Mouse (Mus musculus): Measurements from ENCODE around the gene Pkn1. TPM values are rescaled to one million over a fixed set of nuclear protein-coding genes. Genes with fewer than 3 reads are reported as not detected.

The Pkn1 gene
- total and polyA plus RNA-seq, 2 experiments from 2014 or later, result 18.2 to 65.6 TPM

- Histone ChIP-seq H3K4me1 (ENCODE audit: insufficient read depth, low read length) (peaks cover 16% of the 10 kb centered on the region), H3K36me3 (ENCODE audit: insufficient read depth, low read length) (peaks cover 25% of the 10 kb centered on the region), H3K4me3 (ENCODE audit: low read length) (no peak overlapping the region), H3K27ac (no peak overlapping the region), H3K9me3 (ENCODE audit: low read length) (no peaks in the 10 kb centered on the region), H3K9ac (replicated peaks; ENCODE audit: low read length) (no peak overlapping the region), H3K27me3 (ENCODE audit: insufficient read depth, low read length) (no peaks in the 10 kb centered on the region), H3K4me2 (ENCODE audit: low read depth, low read length) (no peak overlapping the region)
- DNase-seq (ENCODE audit: low spot score), result no peak
- TF ChIP-seq CTCF (IDR thresholded peaks at IDR 0.05; ENCODE audit: low read depth), result no peak
- WGBS, result 92% methylated on average over 10 of the region's 10 CpGs
- ATAC-seq, result no peak
Observed at GRCm38 (mm10) chr8:83693609-83694236, 5.3 kb downstream of the Pkn1 start.

GRCm38 (mm10) chr8:83689264-83689663 lies 9.7 kb downstream of the Pkn1 start:
- ATAC-seq, result no peak
- peaks cover 45% of the 10 kb centered on the region for H3K36me3 ChIP-seq (ENCODE audit: insufficient read depth, low read length)
- 88% methylated on average over 6 of the region's 6 CpGs for WGBS

GRCm38 (mm10) chr8:83684517-83684916 lies 14.5 kb downstream of the Pkn1 start:
- 94% methylated on average over 9 of the region's 9 CpGs for WGBS
- Histone ChIP-seq H3K4me1 (ENCODE audit: insufficient read depth, low read length) (no peaks in the 10 kb centered on the region), H3K4me3 (ENCODE audit: low read length) (no peak overlapping the region), H3K27me3 (ENCODE audit: insufficient read depth, low read length) (no peaks in the 10 kb centered on the region), H3K36me3 (ENCODE audit: insufficient read depth, low read length) (peaks cover 48% of the 10 kb centered on the region), H3K9ac (replicated peaks; ENCODE audit: low read length) (no peak overlapping the region), H3K4me2 (ENCODE audit: low read depth, low read length) (no peak overlapping the region), H3K27ac (no peak overlapping the region), H3K9me3 (ENCODE audit: low read length) (no peaks in the 10 kb centered on the region)
- no peak for ATAC-seq
- no peak for TF ChIP-seq CTCF (IDR thresholded peaks at IDR 0.05; ENCODE audit: low read depth)
- DNase-seq (ENCODE audit: low spot score), result no peak

More at GRCm38 (mm10) chr8:83689264-83689663, 9.7 kb downstream of the Pkn1 start:
- Histone ChIP-seq H3K4me2 (ENCODE audit: low read depth, low read length) (no peak overlapping the region), H3K4me3 (ENCODE audit: low read length) (no peak overlapping the region), H3K27me3 (ENCODE audit: insufficient read depth, low read length) (no peaks in the 10 kb centered on the region), H3K9ac (replicated peaks; ENCODE audit: low read length) (no peak overlapping the region), H3K27ac (no peak overlapping the region), H3K4me1 (ENCODE audit: insufficient read depth, low read length) (no peaks in the 10 kb centered on the region), H3K9me3 (ENCODE audit: low read length) (no peaks in the 10 kb centered on the region)
- no peak for DNase-seq (ENCODE audit: low spot score)
- TF ChIP-seq CTCF (IDR thresholded peaks at IDR 0.05; ENCODE audit: low read depth), result no peak

- H3K9me3 ChIP-seq (ENCODE audit: low read length), result no peaks in the 10 kb centered on the region
- H3K27ac ChIP-seq, result no peak overlapping the region
- no peak for DNase-seq (ENCODE audit: low spot score)
- no peak overlapping the region for H3K4me2 ChIP-seq (ENCODE audit: low read depth, low read length)
- no peak for TF ChIP-seq CTCF (IDR thresholded peaks at IDR 0.05; ENCODE audit: low read depth)
- peaks cover 66% of the 10 kb centered on the region for H3K36me3 ChIP-seq (ENCODE audit: insufficient read depth, low read length)
- H3K4me3 ChIP-seq (ENCODE audit: low read length), result no peak overlapping the region
- WGBS, result 42% methylated on average over 6 of the region's 6 CpGs
- no peaks in the 10 kb centered on the region for H3K4me1 ChIP-seq (ENCODE audit: insufficient read depth, low read length)
- H3K9ac ChIP-seq (replicated peaks; ENCODE audit: low read length), result no peak overlapping the region
- H3K27me3 ChIP-seq (ENCODE audit: insufficient read depth, low read length), result no peaks in the 10 kb centered on the region
- ATAC-seq, result no peak
Observed at GRCm38 (mm10) chr8:83681099-83681498, 17.9 kb downstream of the Pkn1 start.

- Histone ChIP-seq H3K4me3 (ENCODE audit: low read length) (no peak overlapping the region), H3K9ac (replicated peaks; ENCODE audit: low read length) (no peak overlapping the region), H3K36me3 (ENCODE audit: insufficient read depth, low read length) (peaks cover 68% of the 10 kb centered on the region), H3K4me2 (ENCODE audit: low read depth, low read length) (no peak overlapping the region), H3K27me3 (ENCODE audit: insufficient read depth, low read length) (no peaks in the 10 kb centered on the region), H3K27ac (no peak overlapping the region), H3K9me3 (ENCODE audit: low read length) (no peaks in the 10 kb centered on the region), H3K4me1 (ENCODE audit: insufficient read depth, low read length) (no peaks in the 10 kb centered on the region)
- WGBS, result 74% methylated on average over 5 of the region's 5 CpGs
- TF ChIP-seq CTCF (IDR thresholded peaks at IDR 0.05; ENCODE audit: low read depth), result no peak
- ATAC-seq (no peak), DNase-seq (ENCODE audit: low spot score) (no peak)
Observed at GRCm38 (mm10) chr8:83680603-83681002, 18.4 kb downstream of the Pkn1 start.

- 93% methylated on average over 12 of the region's 12 CpGs for WGBS
- no peak overlapping the region for H3K4me3 ChIP-seq (ENCODE audit: low read length)
- no peak for TF ChIP-seq CTCF (IDR thresholded peaks at IDR 0.05; ENCODE audit: low read depth)
- H3K4me1 ChIP-seq (ENCODE audit: insufficient read depth, low read length), result no peaks in the 10 kb centered on the region
- H3K4me2 ChIP-seq (ENCODE audit: low read depth, low read length), result no peak overlapping the region
- H3K9me3 ChIP-seq (ENCODE audit: low read length), result no peaks in the 10 kb centered on the region
- H3K36me3 ChIP-seq (ENCODE audit: insufficient read depth, low read length), result peaks cover 61% of the 10 kb centered on the region
- ATAC-seq, result no peak
- H3K27ac ChIP-seq, result no peak overlapping the region
- DNase-seq (ENCODE audit: low spot score), result no peak
- H3K27me3 ChIP-seq (ENCODE audit: insufficient read depth, low read length), result no peaks in the 10 kb centered on the region
- no peak overlapping the region for H3K9ac ChIP-seq (replicated peaks; ENCODE audit: low read length)
Observed at GRCm38 (mm10) chr8:83679866-83680265, 19.1 kb downstream of the Pkn1 start.

GRCm38 (mm10) chr8:83674497-83674896 lies 24.5 kb downstream of the Pkn1 start:
- TF ChIP-seq CTCF (IDR thresholded peaks at IDR 0.05; ENCODE audit: low read depth), result no peak
- H3K4me2 ChIP-seq (ENCODE audit: low read depth, low read length), result no peak overlapping the region
- H3K27me3 ChIP-seq (ENCODE audit: insufficient read depth, low read length), result no peaks in the 10 kb centered on the region
- DNase-seq (ENCODE audit: low spot score) (no peak), ATAC-seq (no peak)
- WGBS, result 92% methylated on average over 5 of the region's 5 CpGs
- H3K36me3 ChIP-seq (ENCODE audit: insufficient read depth, low read length), result peaks cover 63% of the 10 kb centered on the region
- no peaks in the 10 kb centered on the region for H3K4me1 ChIP-seq (ENCODE audit: insufficient read depth, low read length)
- no peak overlapping the region for H3K9ac ChIP-seq (replicated peaks; ENCODE audit: low read length)
- no peak overlapping the region for H3K4me3 ChIP-seq (ENCODE audit: low read length)
- H3K27ac ChIP-seq, result no peak overlapping the region
- H3K9me3 ChIP-seq (ENCODE audit: low read length), result no peaks in the 10 kb centered on the region
